Mouse (Mus musculus) naive thymus-derived CD4-positive, alpha-beta T cell, adult 2 months (primary cell): ENCODE measurements around the gene Mcat.
"Not testable (repeated sequence)": the region's sequence is repeated elsewhere in the genome, so short reads cannot be mapped to it uniquely, and the experiment has no call there.

Experiments
- DNase-seq: peaks from one replicate; pipeline ENCODE4 v3.0.0-alpha.2; 2011; ENCODE audit warnings: low read depth

Mcat gene

DNA sequence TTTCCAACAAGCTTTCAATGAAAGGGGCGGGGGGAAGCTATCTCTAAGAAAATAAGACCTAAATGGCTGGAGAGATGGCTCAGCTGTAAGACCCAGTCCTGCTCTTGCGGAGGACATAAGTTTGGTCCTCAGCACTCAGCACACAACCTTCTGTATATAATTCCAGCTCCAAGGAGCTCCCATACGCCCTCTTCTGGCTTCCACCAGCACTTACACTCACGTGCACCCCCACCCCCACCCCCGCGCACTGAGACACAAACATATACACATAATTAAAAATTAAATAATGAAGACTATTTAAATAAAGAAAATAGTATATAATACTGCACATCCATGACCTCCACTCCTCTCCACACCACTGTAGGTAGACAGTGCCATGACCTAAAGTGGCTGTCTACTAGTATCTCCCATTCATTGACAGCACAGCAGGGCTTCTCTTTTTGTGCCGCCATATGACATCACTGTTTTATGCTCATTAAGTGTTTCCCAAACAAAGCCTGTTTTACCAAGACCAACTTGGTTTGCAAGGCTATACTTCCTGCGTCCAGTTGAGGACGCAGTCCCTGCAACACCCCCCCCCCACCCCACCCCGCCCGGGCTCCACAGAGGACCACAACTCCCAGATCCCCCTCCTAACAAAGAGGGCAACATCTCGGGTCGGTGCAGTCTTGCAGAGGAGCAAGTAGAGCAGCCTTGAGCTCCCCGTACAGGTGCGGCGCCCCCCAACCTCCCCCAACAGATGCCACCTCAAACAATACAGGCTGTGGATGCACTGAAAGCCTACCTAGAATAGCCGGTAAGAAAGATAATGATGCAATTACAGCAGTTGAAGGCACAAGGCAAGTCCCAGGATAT, 53.4 kb downstream of the Mcat start:
- DNase-seq: peak; percentile 28

- not testable (repeated sequence) for DNase-seq
Observed at GRCm38 (mm10) chr15:83501483-83501882, 62.1 kb downstream of the Mcat start.

DNA sequence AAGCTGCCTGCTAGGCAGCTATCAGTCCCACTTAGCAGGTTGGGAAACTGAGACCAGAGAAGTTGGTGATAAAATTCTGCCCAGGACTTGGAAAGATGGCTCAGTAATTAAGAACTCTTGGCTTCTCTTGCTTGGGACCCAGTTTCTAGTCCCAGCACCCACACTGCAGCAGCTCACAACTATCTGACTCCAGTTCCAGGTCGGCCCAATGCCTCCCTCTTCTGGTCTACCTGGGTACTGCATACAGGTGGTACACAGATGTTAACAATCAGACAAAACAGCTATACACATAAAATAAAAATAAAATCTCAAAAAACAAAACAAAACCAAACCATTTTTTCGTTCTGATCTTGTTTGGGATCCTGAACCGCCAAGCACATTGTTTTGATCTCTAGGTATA, 63.2 kb downstream of the Mcat start:
- peak; percentile 74 for DNase-seq

DNA sequence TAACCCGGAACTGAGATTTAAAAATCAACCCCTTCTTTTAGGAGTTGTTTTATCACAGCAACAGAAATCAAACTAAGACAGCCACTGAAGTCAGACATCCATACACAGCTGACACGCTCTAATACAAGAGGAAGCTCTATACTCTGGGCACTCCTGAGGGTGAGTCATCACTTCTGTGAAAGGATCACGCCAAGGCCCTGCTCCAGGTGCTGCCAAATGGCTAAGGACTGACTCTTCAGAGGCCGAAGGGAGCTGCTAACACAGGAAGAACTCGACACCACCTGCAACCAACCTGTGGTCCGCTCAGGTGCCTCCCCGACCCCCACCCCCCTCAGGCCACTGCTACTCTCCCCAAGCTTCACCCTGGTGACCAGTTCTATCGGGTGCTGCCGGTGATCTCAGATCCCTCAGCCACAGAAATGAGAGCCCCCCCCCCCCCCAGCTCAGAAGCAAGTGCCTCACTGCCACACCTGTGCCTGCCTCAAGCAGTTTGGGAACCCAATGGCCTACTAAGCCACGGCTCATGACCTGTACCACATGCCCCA, 64.3 kb downstream of the Mcat start:
- no peak for DNase-seq

- DNase-seq: peak; percentile 28
Observed at GRCm38 (mm10) chr15:83497299-83497698, 66.3 kb downstream of the Mcat start.
